Mouse (Mus musculus) forelimb bud, embryonic 11.5 days (tissue): ENCODE measurements around the gene Bcl2a1d.
"Not testable (repeated sequence)": the region's sequence is repeated elsewhere in the genome, so short reads cannot be mapped to it uniquely, and the experiment has no call there.

Source experiments
- DNase-seq: peaks from one replicate; pipeline ENCODE4 v3.0.0-alpha.2; 2012; ENCODE audit warnings: low read depth, low spot score

The Bcl2a1d gene

GRCm38 (mm10) chr9:88698746-88699145, 33.0 kb downstream of the Bcl2a1d start:
- not testable (repeated sequence) for DNase-seq

GRCm38 (mm10) chr9:88691307-88691706, 40.4 kb downstream of the Bcl2a1d start:
- DNase-seq = not testable (repeated sequence)

GRCm38 (mm10) chr9:88689451-88689850, 42.3 kb downstream of the Bcl2a1d start:
- DNase-seq = not testable (repeated sequence)

- not testable (repeated sequence) for DNase-seq
Observed at GRCm38 (mm10) chr9:88686719-88687118, 45.0 kb downstream of the Bcl2a1d start.
